12 mouse cellular contexts compared by ENCODE assay signal in the genomic region with DNA sequence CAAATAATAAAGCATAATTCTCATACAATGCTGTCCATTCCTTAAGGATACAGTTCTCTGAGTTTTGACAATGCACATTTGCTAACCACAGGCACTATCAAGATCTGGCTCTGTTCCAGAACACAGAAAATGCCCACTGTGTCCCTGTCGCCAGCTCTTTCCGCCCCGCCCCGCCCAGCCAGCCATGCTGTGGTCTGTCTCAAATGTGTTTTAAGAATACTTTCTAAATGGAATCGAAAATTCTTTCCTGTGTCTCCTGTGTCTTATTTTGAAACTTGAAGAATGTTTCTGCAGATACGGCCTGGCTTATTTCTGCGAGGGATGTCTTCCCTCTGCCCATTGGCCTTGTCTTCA.
DNase-seq lines count a peak whose midpoint lies in the region; ATAC-seq and TF ChIP-seq lines count a peak whose summit lies in the region.
"Had no signal": no experiment of that assay in that cellular context is flagged by ENCODE, and none has a peak within 500 bp of the region (broad histone marks: within the 10 kb centered on the region; RNA-seq: fewer than 3 reads in every experiment).

No protein-coding gene starts in this region.

- no peak for DNase-seq in hindbrain, embryonic 14.5 days (ENCODE audit: low spot score)
- peak; percentile 72 for DNase-seq in urinary bladder, postnatal 14 days (ENCODE audit: low spot score)
- no peak for DNase-seq in urinary bladder, postnatal 36 days (ENCODE audit: low spot score in 2 of 2)
- DNase-seq in lung, postnatal 10 days, result peak; percentile 90
- DNase-seq in thymus, adult 2 months, result no peak
- DNase-seq: thymus, adult 18-20 months had no signal

- no peak for ATAC-seq in hindbrain, embryonic 13.5 days (ENCODE audit: low FRiP score)
- ATAC-seq in hindbrain, embryonic 14.5 days (ENCODE audit: low FRiP score), result no peak
- ATAC-seq in forebrain, embryonic 13.5 days, result no peak
- ATAC-seq: forebrain, embryonic 16.5 days; midbrain, embryonic 15.5 days had no signal

- no peak overlapping the region for H3K4me2 ChIP-seq in hindbrain, embryonic 13.5 days
- H3K4me2 ChIP-seq in hindbrain, embryonic 14.5 days (replicated peaks), result no peak overlapping the region
- no peak overlapping the region for H3K4me2 ChIP-seq in forebrain, embryonic 13.5 days
- H3K4me2 ChIP-seq: heart, embryonic 13.5 days; limb, embryonic 15.5 days; midbrain, embryonic 15.5 days had no signal

- no peak for TF ChIP-seq CTCF in thymus, adult 2 months (IDR thresholded peaks at IDR 0.05; ENCODE audit: borderline replicate concordance, control insufficient read depth, extremely low read depth, insufficient read depth, low read length, poor library complexity)

- H3K9me3 ChIP-seq in hindbrain, embryonic 13.5 days, result no peaks in the 10 kb centered on the region
- no peaks in the 10 kb centered on the region for H3K9me3 ChIP-seq in hindbrain, embryonic 14.5 days (ENCODE audit: control insufficient read depth, low read length)
- no peaks in the 10 kb centered on the region for H3K9me3 ChIP-seq in forebrain, embryonic 13.5 days (replicated peaks)
- H3K9me3 ChIP-seq: heart, embryonic 13.5 days; limb, embryonic 15.5 days; midbrain, embryonic 15.5 days had no signal

- no peaks in the 10 kb centered on the region for H3K27me3 ChIP-seq in hindbrain, embryonic 13.5 days
- no peaks in the 10 kb centered on the region for H3K27me3 ChIP-seq in hindbrain, embryonic 14.5 days (ENCODE audit: control insufficient read depth, insufficient read depth, low read length)
- no peaks in the 10 kb centered on the region for H3K27me3 ChIP-seq in thymus, adult 2 months (ENCODE audit: control insufficient read depth, insufficient read depth, low read length)
- no peaks in the 10 kb centered on the region for H3K27me3 ChIP-seq in forebrain, embryonic 13.5 days
- H3K27me3 ChIP-seq: heart, embryonic 13.5 days; limb, embryonic 15.5 days; midbrain, embryonic 15.5 days had no signal

- peaks cover 21% of the 10 kb centered on the region for H3K4me1 ChIP-seq in hindbrain, embryonic 13.5 days (replicated peaks)
- H3K4me1 ChIP-seq in hindbrain, embryonic 14.5 days (replicated peaks; ENCODE audit: control insufficient read depth, insufficient read depth, low read length), result peaks cover 13% of the 10 kb centered on the region
- H3K4me1 ChIP-seq in thymus, adult 2 months (replicated peaks; ENCODE audit: control insufficient read depth, insufficient read depth, low read length), result no peaks in the 10 kb centered on the region
- peaks cover 7% of the 10 kb centered on the region; the same call in 1 of the 2 replicates for H3K4me1 ChIP-seq in forebrain, embryonic 13.5 days

- H3K36me3 ChIP-seq in hindbrain, embryonic 13.5 days, result peaks cover 21% of the 10 kb centered on the region
- H3K36me3 ChIP-seq in hindbrain, embryonic 14.5 days (replicated peaks; ENCODE audit: control insufficient read depth, insufficient read depth), result peaks cover 5% of the 10 kb centered on the region
- no peaks in the 10 kb centered on the region for H3K36me3 ChIP-seq in thymus, adult 2 months (ENCODE audit: control insufficient read depth, insufficient read depth, low read length)
- H3K36me3 ChIP-seq in forebrain, embryonic 13.5 days (ENCODE audit: poor library complexity, severe bottlenecking), result peaks cover 3% of the 10 kb centered on the region; the same call in 1 of the 2 replicates
- H3K36me3 ChIP-seq: midbrain, embryonic 15.5 days had no signal

- H3K4me3 ChIP-seq in hindbrain, embryonic 13.5 days, result no peak overlapping the region
- H3K4me3 ChIP-seq in hindbrain, embryonic 14.5 days (replicated peaks; ENCODE audit: low read length), result no peak overlapping the region
- H3K4me3 ChIP-seq in thymus, adult 2 months (ENCODE audit: control insufficient read depth, insufficient read depth, low read length), result no peak overlapping the region
- no peak overlapping the region for H3K4me3 ChIP-seq in forebrain, embryonic 13.5 days
- H3K4me3 ChIP-seq: heart, embryonic 13.5 days; limb, embryonic 15.5 days; midbrain, embryonic 15.5 days had no signal

- TF ChIP-seq POLR2A in thymus, adult 2 months (IDR thresholded peaks at IDR 0.05; ENCODE audit: control insufficient read depth, extremely low read depth, insufficient read depth, low read length, poor library complexity), result no peak

- 59% methylated on average over 7 of the region's 7 CpGs for WGBS in hindbrain, embryonic 13.5 days
- 58% methylated on average over 7 of the region's 7 CpGs for WGBS in hindbrain, embryonic 14.5 days
- 27% methylated on average over 7 of the region's 7 CpGs for WGBS in thymus, adult 2 months
- 78% methylated on average over 7 of the region's 7 CpGs for WGBS in forebrain, embryonic 13.5 days

- no peak overlapping the region for H3K9ac ChIP-seq in hindbrain, embryonic 13.5 days
- H3K9ac ChIP-seq in hindbrain, embryonic 14.5 days, result no peak overlapping the region
- no peak overlapping the region for H3K9ac ChIP-seq in forebrain, embryonic 13.5 days
- H3K9ac ChIP-seq: heart, embryonic 13.5 days; limb, embryonic 15.5 days; midbrain, embryonic 15.5 days had no signal

- 0 out of 2 replicates have a peak overlapping the region, but pooled peaks have one; percentile 20 for H3K27ac ChIP-seq in hindbrain, embryonic 13.5 days
- no peak overlapping the region for H3K27ac ChIP-seq in hindbrain, embryonic 14.5 days
- no peak overlapping the region for H3K27ac ChIP-seq in thymus, adult 2 months (ENCODE audit: control insufficient read depth, insufficient read depth, low read length)
- H3K27ac ChIP-seq in forebrain, embryonic 13.5 days, result no peak overlapping the region
- H3K27ac ChIP-seq: heart, embryonic 13.5 days; limb, embryonic 15.5 days; midbrain, embryonic 15.5 days had no signal

Comparison
In these comparisons a context has a peak if more than half of its experiments do, and no peak if none do; other contexts are left out.
1. DNase-seq: peak in urinary bladder, postnatal 14 days (single experiment) and lung, postnatal 10 days (single experiment); none in hindbrain, embryonic 14.5 days (single experiment), urinary bladder, postnatal 36 days (0 of 2) and thymus, adult 2 months (single experiment).